Mouse (Mus musculus): ENCODE results near the gene Asic2.

DNA sequence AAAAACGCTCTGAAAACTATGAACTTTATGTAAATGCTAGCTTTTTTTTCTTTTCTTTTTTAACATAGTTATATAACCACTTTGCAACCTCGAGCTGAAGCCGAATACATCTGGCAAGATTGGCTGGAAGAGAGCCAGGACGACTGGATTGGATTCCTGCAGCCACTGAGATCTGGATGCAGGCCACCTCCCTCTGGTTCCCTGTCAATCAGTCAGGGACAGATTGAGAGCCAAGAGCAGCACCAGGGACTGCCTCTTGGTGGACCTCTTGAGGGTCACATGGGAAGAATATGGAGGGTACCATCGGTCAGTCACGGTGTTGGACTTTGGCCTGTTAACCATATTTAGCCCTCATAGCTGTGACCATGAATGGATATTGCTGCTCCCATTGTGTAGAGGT is 994.3 kb downstream of the Asic2 start:
- TF ChIP-seq CTCF (IDR thresholded peaks at IDR 0.05; ENCODE audit: borderline replicate concordance, insufficient read depth, low read depth, low read length) (no peak), POLR2A (IDR thresholded peaks at IDR 0.05; ENCODE audit: borderline replicate concordance, insufficient read depth, low read length) (no peak)
